Mouse (Mus musculus) cortical plate, adult 2 months (tissue): Measurements from ENCODE around the gene Zfp980. TPM values are rescaled to one million over a fixed set of nuclear protein-coding genes. Genes with fewer than 3 reads are reported as not detected.
"Not testable (repeated sequence)": the region's sequence is repeated elsewhere in the genome, so short reads cannot be mapped to it uniquely, and the experiment has no call there.

Experiments
- H3K27ac ChIP-seq: fragments of 200-500 bp; 2 replicates; pipeline ENCODE4 v1.5.1; 2012; ENCODE audit warnings: low read length, control low read depth, inconsistent platforms; ENCODE audit not compliant: insufficient read depth
- H3K4me1 ChIP-seq: fragments of 200-500 bp; 2 replicates; pipeline ENCODE4 v1.6.1; 2011; ENCODE audit warnings: low read length; ENCODE audit not compliant: control insufficient read depth, insufficient read depth
- H3K4me3 ChIP-seq: fragments of 200-500 bp; 2 replicates; pipeline ENCODE4 v1.5.1; 2011; ENCODE audit warnings: mild to moderate bottlenecking, low read length, control low read depth; ENCODE audit not compliant: insufficient read depth
- polyA plus RNA-seq: library from polyadenylated mRNA; depleted of rRNA; stranded (reverse); fragments of >200 nt; gene quantifications from 2 replicates; pipeline ENCODE4 v1.2.3, GENCODE M21; 2012; rRNA removed

The Zfp980 gene
- not detected in 2 replicates for polyA plus RNA-seq

GRCm38 (mm10) chr4:145670385-145670784 is at the start of gene Zfp980:
Gene Zfp980 (plus strand): TSS chr4:145670685.
- H3K4me1 ChIP-seq, H3K4me3 ChIP-seq, H3K27ac ChIP-seq: not testable (repeated sequence)

- H3K4me3 ChIP-seq, H3K4me1 ChIP-seq, H3K27ac ChIP-seq: not testable (repeated sequence)
These were observed 29.9 kb upstream of the Zfp980 start for GRCm38 (mm10) chr4:145640416-145641185.

- H3K4me1 ChIP-seq, H3K4me3 ChIP-seq, H3K27ac ChIP-seq: not testable (repeated sequence)
These were observed 3.8 kb downstream of the Zfp980 start for GRCm38 (mm10) chr4:145674286-145674780.

DNA sequence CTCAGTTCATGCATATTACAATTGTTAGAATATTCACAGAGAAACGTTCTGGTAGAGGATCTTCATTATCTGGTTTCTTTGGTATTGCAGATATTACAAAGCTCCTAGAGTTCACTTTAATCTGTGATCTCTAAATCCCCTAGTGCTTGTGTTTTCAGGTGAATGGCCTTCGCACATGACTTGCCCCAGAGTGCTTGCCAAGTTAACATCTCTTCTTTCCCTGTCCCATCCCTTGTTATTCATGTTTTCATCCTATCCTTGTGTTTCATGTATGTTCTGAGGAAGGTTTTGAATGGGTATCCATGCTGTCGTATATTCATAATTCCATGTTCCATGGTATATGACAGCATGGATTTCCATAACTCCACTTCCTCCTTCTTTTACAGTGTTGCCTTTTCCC is 9.7 kb downstream of the Zfp980 start:
- H3K4me3 ChIP-seq, H3K4me1 ChIP-seq, H3K27ac ChIP-seq: not testable (repeated sequence)

DNA sequence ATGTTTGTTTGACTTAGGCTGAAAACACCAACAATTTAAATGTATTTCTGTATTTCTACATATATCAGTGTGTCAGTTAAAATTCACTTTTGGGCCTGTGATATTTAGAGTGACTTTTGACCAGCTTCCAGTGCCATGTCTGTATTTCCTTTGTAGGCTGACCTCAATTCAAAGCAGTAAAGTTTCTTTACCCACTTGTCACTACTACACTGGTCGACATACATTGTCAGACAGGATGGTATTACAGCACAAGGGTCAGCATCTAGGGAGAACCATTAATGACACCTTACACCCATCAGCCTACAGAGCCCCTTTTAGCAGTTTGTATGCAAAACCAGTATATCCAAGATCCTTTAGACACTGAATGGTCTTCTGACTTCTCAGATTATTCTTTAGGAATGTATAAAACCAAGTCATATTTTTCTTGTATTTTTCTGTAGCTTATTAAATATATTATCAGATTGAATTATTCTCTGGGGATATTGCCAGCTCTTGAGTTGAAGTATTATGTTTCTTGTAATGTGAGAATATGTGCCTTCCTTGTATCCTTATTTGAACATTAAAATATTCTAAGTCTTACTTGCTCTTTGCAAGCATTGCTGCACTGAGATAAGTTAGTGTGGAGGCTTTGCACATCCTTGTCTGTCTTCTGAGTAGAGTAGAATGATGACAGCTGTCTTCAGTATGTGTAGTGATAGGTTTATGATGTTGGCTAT is 10.3 kb downstream of the Zfp980 start:
- not testable (repeated sequence) for H3K4me1 ChIP-seq, H3K4me3 ChIP-seq, H3K27ac ChIP-seq

- not testable (repeated sequence) for H3K27ac ChIP-seq, H3K4me3 ChIP-seq, H3K4me1 ChIP-seq
These were observed 11.5 kb downstream of the Zfp980 start for GRCm38 (mm10) chr4:145682021-145682420.

DNA sequence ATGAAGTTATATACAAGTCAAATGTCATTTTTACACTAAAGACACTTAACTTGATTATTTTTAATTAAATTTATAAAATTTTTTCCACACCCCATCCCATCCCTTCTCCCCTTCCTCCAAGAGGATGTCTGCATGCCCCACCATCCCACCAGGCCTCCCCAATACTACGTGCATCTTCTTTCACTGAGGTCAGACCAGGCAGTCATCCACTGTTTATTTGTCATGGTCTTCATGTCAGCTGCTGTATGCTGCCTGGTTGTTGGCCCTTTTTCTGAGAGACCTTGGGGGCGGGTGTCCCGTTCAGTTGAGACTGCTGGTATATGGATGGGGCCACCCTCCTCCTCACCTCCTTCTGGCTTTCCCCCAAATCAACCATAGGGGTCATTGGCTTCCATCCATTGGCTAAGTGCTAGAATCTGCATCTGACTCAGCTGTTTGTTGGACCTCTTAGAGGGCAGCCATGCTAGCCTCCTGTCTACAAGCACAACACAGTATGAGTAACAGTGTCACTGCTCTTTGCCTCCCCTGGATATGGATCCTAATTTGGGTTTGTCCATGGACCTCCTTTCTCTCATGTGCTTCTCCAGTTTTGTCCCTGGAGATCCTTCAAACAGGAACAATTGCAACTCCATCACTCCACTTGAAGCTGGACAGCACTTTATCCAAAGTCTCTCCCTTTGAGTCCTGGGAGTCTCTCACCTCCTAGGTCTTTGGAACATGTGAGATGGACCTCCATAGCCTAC is 12.7 kb downstream of the Zfp980 start:
- H3K4me3 ChIP-seq, H3K27ac ChIP-seq, H3K4me1 ChIP-seq: not testable (repeated sequence)

DNA sequence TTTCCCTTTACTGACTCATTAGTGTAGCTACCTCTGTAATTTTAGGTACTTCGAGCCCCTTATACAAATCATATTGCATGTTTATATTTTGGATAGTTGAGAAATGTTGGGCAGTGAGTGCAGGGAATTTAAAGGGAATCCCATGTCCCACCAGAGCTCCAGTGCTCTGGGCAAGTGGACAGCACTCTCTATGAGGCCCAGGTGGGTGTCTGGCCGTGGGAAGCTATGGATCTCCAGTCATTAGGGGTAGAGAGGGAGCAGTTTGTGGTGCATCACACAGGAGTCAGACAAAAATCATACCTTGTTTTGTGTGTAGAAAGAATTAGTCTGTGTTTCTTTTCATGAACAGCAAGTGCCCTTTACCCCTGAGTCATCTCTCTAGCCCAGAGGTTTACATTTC is 15.6 kb downstream of the Zfp980 start:
- not testable (repeated sequence) for H3K4me3 ChIP-seq

DNA sequence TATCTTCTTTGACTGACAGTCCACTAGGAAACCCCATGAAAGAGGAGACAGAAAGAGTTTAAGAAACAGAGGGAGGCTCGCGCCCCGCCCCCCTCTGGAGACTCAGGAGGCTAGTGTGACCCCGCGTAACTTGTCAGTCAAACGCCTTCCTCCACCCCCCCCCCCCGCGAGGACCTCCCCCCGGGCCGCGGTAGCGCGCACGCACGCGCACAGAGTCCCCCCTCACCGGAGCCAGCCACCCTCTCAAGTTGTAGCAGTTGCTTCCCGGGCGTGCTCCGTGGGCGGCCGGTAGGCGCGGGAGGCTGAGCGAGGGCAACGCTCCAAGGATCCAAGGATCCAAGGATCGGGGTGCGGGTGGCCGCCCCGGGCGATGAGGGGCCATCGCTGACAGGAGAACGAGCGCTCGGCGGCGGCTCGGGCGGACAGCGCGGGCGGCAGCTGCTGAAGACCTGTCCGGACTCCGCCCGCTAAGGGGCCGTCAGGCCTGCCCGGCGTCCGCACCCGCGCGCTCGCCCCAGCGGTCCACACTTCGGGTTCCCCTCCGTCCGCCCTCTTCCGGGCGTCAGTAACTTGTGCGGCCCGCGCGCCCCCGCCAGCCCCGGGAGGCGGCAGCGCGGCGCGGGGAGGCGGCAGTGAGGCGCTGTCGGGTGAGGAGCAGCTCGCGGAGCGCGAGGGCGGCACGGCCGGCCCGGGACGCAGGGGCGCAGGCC is 74.6 kb downstream of the Zfp980 start:
- H3K27ac ChIP-seq, H3K4me3 ChIP-seq, H3K4me1 ChIP-seq: not testable (repeated sequence)

More for the DNA sequence above, 15.6 kb downstream of the Zfp980 start:
- not testable (repeated sequence) for H3K27ac ChIP-seq, H3K4me1 ChIP-seq

GRCm38 (mm10) chr4:145745645-145745991 is 75.1 kb downstream of the Zfp980 start:
- not testable (repeated sequence) for H3K4me1 ChIP-seq, H3K27ac ChIP-seq, H3K4me3 ChIP-seq

Other genes starting within 250 kb of the Zfp980 start
- gene Zfp990, start 159.9 kb upstream of the Zfp980 start, polyA plus RNA-seq = not detected in 2 replicates
- 0.08 and 0.17 TPM in 2 replicates for gene Gm13212, start 85.5 kb upstream of the Zfp980 start, polyA plus RNA-seq
- gene Zfp986, start 198.1 kb downstream of the Zfp980 start, polyA plus RNA-seq = 0.35 and 0.44 TPM in 2 replicates